Mouse (Mus musculus): ENCODE measurements at regions not wholly inside any gene's neighbourhood (a gene's known extent, or its start where the extent isn't known, plus 50 kb on each side); places are given as distances from the start of the nearest gene placed in this dataset.

DNA sequence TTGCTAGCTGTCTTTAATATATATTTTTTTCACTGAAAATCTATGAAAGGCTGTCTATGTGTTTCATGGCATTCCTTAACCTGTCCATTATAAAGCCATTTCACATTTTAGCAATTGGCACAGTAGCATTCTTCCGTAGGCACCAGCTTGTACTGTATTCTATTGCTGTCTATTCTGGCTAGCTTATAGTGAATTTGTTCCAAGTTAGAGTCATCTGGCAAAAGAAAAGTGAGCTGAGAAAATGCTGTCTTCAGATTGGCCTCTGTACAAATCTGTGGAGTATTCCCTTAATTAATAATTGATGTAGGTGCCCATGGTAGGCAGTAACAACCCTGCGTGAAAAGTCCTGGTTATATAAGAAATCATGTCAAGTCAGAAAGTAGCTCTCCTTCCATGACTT lies 304.3 kb downstream of the Slc16a7 start:
- TF ChIP-seq TCF3 (IDR thresholded peaks at IDR 0.05; ENCODE audit: insufficient read length, low read depth) (no peak), SRF (IDR thresholded peaks at IDR 0.05; ENCODE audit: control insufficient read depth, insufficient read length, low read depth) (no peak)
- no peak overlapping the region for H3ac ChIP-seq (ENCODE audit: control insufficient read depth, insufficient read length)
- H3K79me2 ChIP-seq (ENCODE audit: control insufficient read depth, insufficient read depth): no peaks in the 10 kb centered on the region
- no peaks in the 10 kb centered on the region for H3K27me3 ChIP-seq (ENCODE audit: control insufficient read depth, insufficient read depth, insufficient read length)
- no peak overlapping the region for H3K4me2 ChIP-seq (ENCODE audit: low read depth)
- no peak overlapping the region for H3K4me3 ChIP-seq
- H3K36me3 ChIP-seq (ENCODE audit: control insufficient read depth, insufficient read depth): no peaks in the 10 kb centered on the region

DNA sequence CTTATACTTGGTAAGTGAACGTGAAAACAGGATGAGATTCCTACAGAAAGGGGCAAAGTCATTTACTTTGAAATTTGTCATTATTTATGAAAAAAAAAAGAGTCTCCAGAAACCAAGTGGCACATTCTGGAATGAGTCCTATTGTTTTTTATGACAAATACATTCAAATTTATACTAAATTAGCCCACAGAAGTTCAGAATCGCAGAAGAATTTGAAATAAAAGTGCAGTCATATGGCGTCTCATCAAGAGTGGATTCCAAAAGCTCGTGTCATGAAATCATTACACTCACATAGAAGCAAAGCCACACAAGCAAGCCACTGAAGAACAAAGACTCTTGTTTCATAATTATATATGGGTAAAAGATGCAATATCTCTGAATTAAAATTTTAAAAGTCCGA lies 316.9 kb downstream of the Slc16a7 start:
- no peak for TF ChIP-seq REST (IDR thresholded peaks at IDR 0.05; ENCODE audit: insufficient read depth, insufficient read length)
- Histone ChIP-seq H3ac (ENCODE audit: control insufficient read depth, insufficient read length) (no peak overlapping the region), H3K79me2 (ENCODE audit: control insufficient read depth, insufficient read depth) (no peaks in the 10 kb centered on the region), H3K4me2 (ENCODE audit: low read depth) (no peak overlapping the region), H3K27me3 (ENCODE audit: control insufficient read depth, insufficient read depth, insufficient read length) (no peaks in the 10 kb centered on the region), H3K4me3 (no peak overlapping the region), H3K36me3 (ENCODE audit: control insufficient read depth, insufficient read depth) (no peaks in the 10 kb centered on the region)

DNA sequence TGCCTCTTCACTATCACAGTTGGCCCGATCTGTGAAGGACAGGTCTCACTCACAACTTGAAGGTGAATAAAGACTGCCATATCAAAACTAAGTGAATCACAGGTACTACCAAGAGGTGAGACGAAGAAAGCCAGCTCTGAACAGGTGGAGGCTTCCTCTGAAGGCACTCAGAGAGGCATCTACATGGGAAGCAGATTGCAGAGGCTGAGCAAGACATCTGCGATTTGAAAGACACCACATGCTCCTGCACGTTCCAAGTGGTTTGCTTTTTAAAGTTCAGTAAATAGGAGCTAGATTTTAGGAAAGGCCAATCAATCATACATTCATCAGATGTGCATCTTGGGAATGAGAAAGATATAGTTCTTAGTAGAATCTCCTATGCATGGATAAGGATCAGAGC lies 319.0 kb downstream of the Slc16a7 start:
- H3K4me3 ChIP-seq: no peak overlapping the region
- H3K4me2 ChIP-seq (ENCODE audit: low read depth): no peak overlapping the region
- H3K36me3 ChIP-seq (ENCODE audit: control insufficient read depth, insufficient read depth): no peaks in the 10 kb centered on the region
- no peak overlapping the region for H3ac ChIP-seq (ENCODE audit: control insufficient read depth, insufficient read length)
- no peak for TF ChIP-seq TCF3 (IDR thresholded peaks at IDR 0.05; ENCODE audit: insufficient read length, low read depth)
- TF ChIP-seq MAX (IDR thresholded peaks at IDR 0.05; ENCODE audit: low read depth): no peak
- no peak for TF ChIP-seq CEBPB (IDR thresholded peaks at IDR 0.05; ENCODE audit: insufficient read depth, poor library complexity, severe bottlenecking)
- TF ChIP-seq USF1 (IDR thresholded peaks at IDR 0.05; ENCODE audit: low read depth): no peak
- no peak for TF ChIP-seq SRF (IDR thresholded peaks at IDR 0.05; ENCODE audit: control insufficient read depth, insufficient read length, low read depth)
- no peak for TF ChIP-seq POLR2A (IDR thresholded peaks at IDR 0.05; ENCODE audit: insufficient read length, low read depth)
- TF ChIP-seq E2F4 (IDR thresholded peaks at IDR 0.05; ENCODE audit: insufficient read depth): no peak
- no peak for TF ChIP-seq REST (IDR thresholded peaks at IDR 0.05; ENCODE audit: insufficient read depth, insufficient read length)
- TF ChIP-seq MYOD1 (IDR thresholded peaks at IDR 0.05; ENCODE audit: control insufficient read depth in 1 of 3, insufficient read length in 2 of 3, low read depth in 2 of 3): no peak
- TF ChIP-seq MYOG (IDR thresholded peaks at IDR 0.05; ENCODE audit: control insufficient read depth in 1 of 3, insufficient read depth in 1 of 3, insufficient read length in 2 of 3, low read depth in 2 of 3): no peak
- no peak for TF ChIP-seq TCF12 (IDR thresholded peaks at IDR 0.05; ENCODE audit: insufficient read depth, poor library complexity, severe bottlenecking)
- TF ChIP-seq POLR2AphosphoS2 (IDR thresholded peaks at IDR 0.05; ENCODE audit: insufficient read length, low read depth): no peak
- H3K79me2 ChIP-seq (ENCODE audit: control insufficient read depth, insufficient read depth): no peaks in the 10 kb centered on the region
- H3K27me3 ChIP-seq (ENCODE audit: control insufficient read depth, insufficient read depth, insufficient read length): no peaks in the 10 kb centered on the region

- Histone ChIP-seq H3K4me2 (ENCODE audit: low read depth) (no peak overlapping the region), H3K4me3 (no peak overlapping the region), H3K79me2 (ENCODE audit: control insufficient read depth, insufficient read depth) (no peaks in the 10 kb centered on the region), H3K27me3 (ENCODE audit: control insufficient read depth, insufficient read depth, insufficient read length) (no peaks in the 10 kb centered on the region), H3ac (ENCODE audit: control insufficient read depth, insufficient read length) (no peak overlapping the region), H3K36me3 (ENCODE audit: control insufficient read depth, insufficient read depth) (no peaks in the 10 kb centered on the region)
- TF ChIP-seq CEBPB (IDR thresholded peaks at IDR 0.05; ENCODE audit: insufficient read depth, poor library complexity, severe bottlenecking) (no peak), TCF3 (IDR thresholded peaks at IDR 0.05; ENCODE audit: insufficient read length, low read depth) (no peak), TCF12 (IDR thresholded peaks at IDR 0.05; ENCODE audit: insufficient read depth, poor library complexity, severe bottlenecking) (no peak), E2F4 (IDR thresholded peaks at IDR 0.05; ENCODE audit: insufficient read depth) (no peak), MAX (IDR thresholded peaks at IDR 0.05; ENCODE audit: low read depth) (no peak)
Measured at GRCm38 (mm10) chr10:125039290-125039689, 350.0 kb downstream of the Slc16a7 start.

DNA sequence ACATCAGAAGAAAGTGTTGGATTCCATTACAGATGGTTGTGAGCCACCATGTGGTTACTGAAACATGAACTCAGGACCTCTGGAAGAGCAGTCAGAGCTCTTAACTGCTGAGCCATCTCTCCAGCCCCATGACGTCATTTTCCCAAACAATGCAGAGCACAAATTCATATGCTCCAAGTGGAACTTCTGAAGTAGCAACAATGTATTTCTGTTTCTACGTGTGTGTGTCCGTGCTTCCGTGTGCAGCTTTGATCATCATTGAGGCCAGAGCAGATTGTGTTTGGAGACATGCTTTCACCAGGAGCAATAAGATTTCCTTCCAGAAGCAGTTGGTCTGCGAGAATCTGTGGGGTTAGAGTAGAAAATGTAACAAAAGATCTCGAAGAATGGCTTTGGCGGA lies 353.6 kb downstream of the Slc16a7 start:
- Histone ChIP-seq H3K4me2 (ENCODE audit: low read depth) (no peak overlapping the region), H3K27me3 (ENCODE audit: control insufficient read depth, insufficient read depth, insufficient read length) (no peaks in the 10 kb centered on the region), H3K36me3 (ENCODE audit: control insufficient read depth, insufficient read depth) (no peaks in the 10 kb centered on the region), H3K79me2 (ENCODE audit: control insufficient read depth, insufficient read depth) (no peaks in the 10 kb centered on the region), H3ac (ENCODE audit: control insufficient read depth, insufficient read length) (no peak overlapping the region), H3K4me3 (no peak overlapping the region)
- TF ChIP-seq REST (IDR thresholded peaks at IDR 0.05; ENCODE audit: insufficient read depth, insufficient read length) (no peak), USF1 (IDR thresholded peaks at IDR 0.05; ENCODE audit: low read depth) (no peak), SRF (IDR thresholded peaks at IDR 0.05; ENCODE audit: control insufficient read depth, insufficient read length, low read depth) (no peak), POLR2AphosphoS2 (IDR thresholded peaks at IDR 0.05; ENCODE audit: insufficient read length, low read depth) (no peak), TCF12 (IDR thresholded peaks at IDR 0.05; ENCODE audit: insufficient read depth, poor library complexity, severe bottlenecking) (no peak), POLR2A (IDR thresholded peaks at IDR 0.05; ENCODE audit: insufficient read length, low read depth) (no peak), E2F4 (IDR thresholded peaks at IDR 0.05; ENCODE audit: insufficient read depth) (no peak), CEBPB (IDR thresholded peaks at IDR 0.05; ENCODE audit: insufficient read depth, poor library complexity, severe bottlenecking) (no peak), MYOD1 (IDR thresholded peaks at IDR 0.05; ENCODE audit: control insufficient read depth in 1 of 3, insufficient read length in 2 of 3, low read depth in 2 of 3) (no peak), MAX (IDR thresholded peaks at IDR 0.05; ENCODE audit: low read depth) (no peak), MYOG (IDR thresholded peaks at IDR 0.05; ENCODE audit: control insufficient read depth in 1 of 3, insufficient read depth in 1 of 3, insufficient read length in 2 of 3, low read depth in 2 of 3) (no peak), TCF3 (IDR thresholded peaks at IDR 0.05; ENCODE audit: insufficient read length, low read depth) (no peak)

GRCm38 (mm10) chr10:125028347-125028746 lies 360.9 kb downstream of the Slc16a7 start:
- H3ac ChIP-seq (ENCODE audit: control insufficient read depth, insufficient read length): no peak overlapping the region
- H3K4me3 ChIP-seq: no peak overlapping the region
- H3K27me3 ChIP-seq (ENCODE audit: control insufficient read depth, insufficient read depth, insufficient read length): no peaks in the 10 kb centered on the region
- no peak for TF ChIP-seq POLR2AphosphoS2 (IDR thresholded peaks at IDR 0.05; ENCODE audit: insufficient read length, low read depth)
- no peak for TF ChIP-seq MYOG (IDR thresholded peaks at IDR 0.05; ENCODE audit: control insufficient read depth in 1 of 3, insufficient read depth in 1 of 3, insufficient read length in 2 of 3, low read depth in 2 of 3)
- no peak for TF ChIP-seq SRF (IDR thresholded peaks at IDR 0.05; ENCODE audit: control insufficient read depth, insufficient read length, low read depth)
- no peak for TF ChIP-seq USF1 (IDR thresholded peaks at IDR 0.05; ENCODE audit: low read depth)
- no peak for TF ChIP-seq POLR2A (IDR thresholded peaks at IDR 0.05; ENCODE audit: insufficient read length, low read depth)
- no peak for TF ChIP-seq REST (IDR thresholded peaks at IDR 0.05; ENCODE audit: insufficient read depth, insufficient read length)
- TF ChIP-seq MYOD1 (IDR thresholded peaks at IDR 0.05; ENCODE audit: control insufficient read depth in 1 of 3, insufficient read length in 2 of 3, low read depth in 2 of 3): no peak
- no peak for TF ChIP-seq MAX (IDR thresholded peaks at IDR 0.05; ENCODE audit: low read depth)
- TF ChIP-seq CEBPB (IDR thresholded peaks at IDR 0.05; ENCODE audit: insufficient read depth, poor library complexity, severe bottlenecking): no peak
- no peak for TF ChIP-seq E2F4 (IDR thresholded peaks at IDR 0.05; ENCODE audit: insufficient read depth)
- TF ChIP-seq TCF3 (IDR thresholded peaks at IDR 0.05; ENCODE audit: insufficient read length, low read depth): no peak
- H3K4me2 ChIP-seq (ENCODE audit: low read depth): no peak overlapping the region
- no peaks in the 10 kb centered on the region for H3K36me3 ChIP-seq (ENCODE audit: control insufficient read depth, insufficient read depth)
- H3K79me2 ChIP-seq (ENCODE audit: control insufficient read depth, insufficient read depth): no peaks in the 10 kb centered on the region
